Mouse (Mus musculus) heart, embryonic 14.5 days (tissue): ENCODE results near the gene Lrfn1. TPM values are rescaled to one million over a fixed set of nuclear protein-coding genes. Genes with fewer than 3 reads are reported as not detected.

Experiments used
- ATAC-seq: fragments of 200-750 bp; cut with Nextera tagmentation; 2 replicates; pipeline ENCODE4 v1.8.0; 2017; ENCODE audit warnings: low read depth, moderate TSS enrichment; ENCODE audit not compliant: insufficient number of reproducible peaks, insufficient read depth, low FRiP score
- H3K27ac ChIP-seq, 2 experiments: fragments of 200-500 bp in 1 of 2; fragments of 300-500 bp in 1 of 2; sonication (generic) in 1 of 2; replicated peaks in 1 of 2; 2 replicates each; pipeline ENCODE4 v1.5.1; 2012 to 2014; ENCODE audit warnings: low read depth in 2 of 2, low read length in 2 of 2, control low read depth in 1 of 2, mild to moderate bottlenecking in 1 of 2, mixed read lengths in 1 of 2; ENCODE audit not compliant: control insufficient read depth in 1 of 2, insufficient read depth in 1 of 2
- H3K27me3 ChIP-seq: fragments of 300-500 bp; sonication (generic); 2 replicates; pipeline ENCODE4 v1.6.1; 2014; ENCODE audit warnings: mild to moderate bottlenecking, low read length, control low read depth; ENCODE audit not compliant: control insufficient read depth, insufficient read depth
- H3K36me3 ChIP-seq: fragments of 300-500 bp; sonication (generic); 2 replicates; pipeline ENCODE4 v1.6.1; 2014; ENCODE audit warnings: mild to moderate bottlenecking, control low read depth, low read length, mixed read lengths; ENCODE audit not compliant: control insufficient read depth, insufficient read depth
- H3K4me1 ChIP-seq, 2 experiments: fragments of 200-500 bp in 1 of 2; fragments of 300-500 bp in 1 of 2; sonication (generic) in 1 of 2; 2 replicates each; pipeline ENCODE4 v1.6.1; 2012 to 2014; ENCODE audit warnings: low read length in 2 of 2, control low read depth in 1 of 2, mixed read lengths in 1 of 2; ENCODE audit not compliant: control insufficient read depth in 2 of 2, insufficient read depth in 2 of 2
- H3K4me2 ChIP-seq: fragments of 300-500 bp; sonication (generic); 2 replicates; pipeline ENCODE4 v1.6.1; 2014; ENCODE audit warnings: mild to moderate bottlenecking, low read length
- H3K4me3 ChIP-seq, 2 experiments: fragments of 200-500 bp in 1 of 2; fragments of 300-500 bp in 1 of 2; sonication (generic) in 1 of 2; 2 replicates each; pipeline ENCODE4 v1.5.1; 2012 to 2014; ENCODE audit warnings: low read length in 2 of 2, mild to moderate bottlenecking in 2 of 2, control low read depth in 1 of 2, low read depth in 1 of 2, moderate library complexity in 1 of 2; ENCODE audit not compliant: control insufficient read depth in 1 of 2, insufficient read depth in 1 of 2
- H3K9ac ChIP-seq: fragments of 300-500 bp; sonication (generic); 2 replicates; pipeline ENCODE4 v1.6.1; 2014; ENCODE audit warnings: mild to moderate bottlenecking, low read length
- H3K9me3 ChIP-seq: fragments of 300-500 bp; sonication (generic); 2 replicates; pipeline ENCODE4 v1.6.1; 2016; ENCODE audit warnings: low read length, control low read depth; ENCODE audit not compliant: control insufficient read depth
- WGBS: fragments of 180-500 bp; shearing (Covaris S2); extraction: QIAGEN DNeasy Blood & Tissue Kit; methylation state at CpG from one replicate; pipeline ENCODE4 v1.1.7; 2014; 5-methylcytosine and 5-hydroxymethylcytosine counted together
- polyA plus RNA-seq: library from polyadenylated mRNA; unstranded; fragments of >200 nt; fragmentation: Nextera tagmentation; extraction: Ambion mirVana; gene quantifications from 2 replicates; pipeline ENCODE4 v1.2.1, GENCODE M21; 2014

Lrfn1 gene
- polyA plus RNA-seq, 1 experiment from 2014 or later: 2.1 TPM

DNA sequence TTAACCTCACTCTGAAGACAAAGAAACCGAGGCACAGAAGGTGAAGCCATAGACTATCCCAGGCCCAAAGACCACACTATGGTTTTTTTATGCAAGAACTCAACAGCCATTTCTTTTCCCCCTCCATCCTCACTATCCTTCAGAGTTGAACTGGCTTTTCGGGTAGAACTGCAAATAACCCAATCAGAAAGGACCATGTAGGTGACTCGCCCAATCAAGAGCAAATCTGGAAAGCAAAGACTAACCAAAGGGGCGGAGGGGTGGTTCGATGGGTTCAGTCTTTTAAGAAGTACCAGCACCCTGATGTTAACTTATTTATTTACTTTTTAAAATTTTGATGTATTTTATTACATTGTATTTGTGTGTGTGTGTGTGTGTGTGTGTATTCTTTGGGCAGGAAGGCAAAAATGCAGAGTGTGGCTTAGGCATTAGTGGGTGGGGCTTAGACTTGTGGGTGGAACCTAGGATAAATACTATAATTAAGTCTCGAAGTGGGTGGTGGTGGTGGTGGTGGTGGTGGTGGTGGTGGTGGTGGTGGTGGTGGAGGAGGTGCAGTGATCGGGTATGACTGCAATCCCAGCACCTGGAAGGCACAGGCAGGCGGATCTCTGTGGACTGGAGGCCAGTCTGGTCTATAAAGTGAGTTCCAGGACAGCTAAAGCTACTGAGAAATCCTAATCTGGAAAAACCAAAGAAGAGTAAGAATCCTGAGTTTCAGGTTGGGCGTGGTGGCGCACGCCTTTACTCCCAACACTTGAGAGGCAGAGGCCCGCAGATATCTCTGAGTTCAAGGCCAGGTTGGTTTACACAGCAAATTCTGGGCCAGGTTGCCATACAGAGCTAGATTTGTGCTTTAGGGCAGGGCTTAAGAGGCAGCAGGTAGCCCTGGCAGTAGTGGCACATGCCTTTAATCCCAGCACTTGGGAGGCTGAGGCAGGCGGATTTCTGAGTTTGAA lies 3.6 kb upstream of the Lrfn1 start:
- no peak overlapping the region for H3K4me2 ChIP-seq
- H3K4me1 ChIP-seq: peaks cover 4 to 6% of the 10 kb centered on the region in 2 experiments; a peak in 3 of 4 replicates
- no peak overlapping the region for H3K4me3 ChIP-seq
- H3K9ac ChIP-seq: no peak overlapping the region
- H3K36me3 ChIP-seq: no peaks in the 10 kb centered on the region
- ATAC-seq: no peak
- H3K27ac ChIP-seq: no peak overlapping the region
- peaks cover 3% of the 10 kb centered on the region; the same call in 1 of the 2 replicates for H3K27me3 ChIP-seq
- no peaks in the 10 kb centered on the region for H3K9me3 ChIP-seq
- 74% methylated on average over 13 of the region's 13 CpGs for WGBS

GRCm38 (mm10) chr7:28452361-28453005 lies 703 bp downstream of the Lrfn1 start:
- Histone ChIP-seq H3K9me3 (no peaks in the 10 kb centered on the region), H3K27ac (no peak overlapping the region)

DNA sequence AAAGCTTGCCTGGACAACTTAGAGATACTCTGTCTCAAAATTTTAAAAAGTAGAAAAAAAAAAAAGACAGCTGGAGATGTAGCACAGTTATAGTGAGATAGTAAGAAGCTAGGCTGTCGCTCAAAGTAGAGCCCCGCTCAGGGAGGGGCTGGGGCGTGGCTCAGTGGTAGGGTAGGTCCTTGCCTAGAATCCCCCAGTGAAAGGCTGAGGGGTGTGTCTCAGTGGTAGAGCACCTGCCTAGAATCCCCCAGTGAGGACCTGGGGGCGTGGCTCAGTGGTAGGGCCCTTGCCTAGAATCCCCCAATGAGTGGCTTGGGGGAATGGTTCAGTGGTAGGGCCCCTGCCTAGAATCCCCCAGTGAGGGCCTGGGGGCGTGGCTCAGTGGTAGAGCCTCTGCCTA lies 8.6 kb downstream of the Lrfn1 start:
- H3K9ac ChIP-seq: no peak overlapping the region
- 95% methylated on average over 4 of the region's 5 CpGs for WGBS
- no peak overlapping the region for H3K4me2 ChIP-seq
- no peaks in the 10 kb centered on the region for H3K4me1 ChIP-seq
- no peak for ATAC-seq
- no peak overlapping the region for H3K27ac ChIP-seq
- H3K36me3 ChIP-seq: peaks cover 21% of the 10 kb centered on the region
- H3K27me3 ChIP-seq: no peaks in the 10 kb centered on the region
- H3K9me3 ChIP-seq: no peaks in the 10 kb centered on the region
- no peak overlapping the region for H3K4me3 ChIP-seq

More at GRCm38 (mm10) chr7:28452361-28453005, 703 bp downstream of the Lrfn1 start:
- H3K36me3 ChIP-seq: no peaks in the 10 kb centered on the region
- no peak for ATAC-seq
- WGBS: 3% methylated on average over 24 of the region's 24 CpGs
- peak overlapping the region; percentile 99 for H3K4me2 ChIP-seq
- peak overlapping the region; percentile 83 for H3K9ac ChIP-seq
- no peaks in the 10 kb centered on the region for H3K27me3 ChIP-seq
- H3K4me3 ChIP-seq: peak overlapping the region; percentile 74 to 80
- peaks cover 2 to 4% of the 10 kb centered on the region in 2 experiments; a peak in 3 of 4 replicates for H3K4me1 ChIP-seq

DNA sequence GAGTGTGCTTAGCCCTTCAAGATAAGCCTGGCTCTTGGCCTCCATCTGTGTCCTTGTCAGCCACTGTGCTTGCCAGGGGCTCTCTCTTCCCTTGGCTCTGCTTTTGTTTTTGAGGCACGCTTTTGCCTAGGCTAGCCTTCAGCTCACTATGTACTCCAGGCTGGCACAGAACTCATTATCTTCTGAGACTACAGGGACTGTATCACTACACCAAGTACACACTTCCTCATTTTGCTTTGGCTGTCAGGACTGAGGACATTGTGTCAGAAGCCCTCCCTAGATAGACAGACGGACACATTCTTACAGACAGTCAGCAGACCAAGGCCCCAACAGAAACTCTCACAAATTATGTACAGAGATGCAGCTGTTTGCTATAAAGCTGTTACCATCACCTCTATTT lies 11.0 kb downstream of the Lrfn1 start:
- Histone ChIP-seq H3K27me3 (peaks cover 17% of the 10 kb centered on the region), H3K4me3 (no peak overlapping the region), H3K4me1 (peaks cover 5 to 9% of the 10 kb centered on the region in 2 experiments; a peak in 2 of 4 replicates), H3K9me3 (no peaks in the 10 kb centered on the region), H3K4me2 (no peak overlapping the region), H3K36me3 (peaks cover 20% of the 10 kb centered on the region), H3K9ac (no peak overlapping the region), H3K27ac (no peak overlapping the region)
- ATAC-seq: no peak
- WGBS: 87% methylated on average over 2 of the region's 2 CpGs

DNA sequence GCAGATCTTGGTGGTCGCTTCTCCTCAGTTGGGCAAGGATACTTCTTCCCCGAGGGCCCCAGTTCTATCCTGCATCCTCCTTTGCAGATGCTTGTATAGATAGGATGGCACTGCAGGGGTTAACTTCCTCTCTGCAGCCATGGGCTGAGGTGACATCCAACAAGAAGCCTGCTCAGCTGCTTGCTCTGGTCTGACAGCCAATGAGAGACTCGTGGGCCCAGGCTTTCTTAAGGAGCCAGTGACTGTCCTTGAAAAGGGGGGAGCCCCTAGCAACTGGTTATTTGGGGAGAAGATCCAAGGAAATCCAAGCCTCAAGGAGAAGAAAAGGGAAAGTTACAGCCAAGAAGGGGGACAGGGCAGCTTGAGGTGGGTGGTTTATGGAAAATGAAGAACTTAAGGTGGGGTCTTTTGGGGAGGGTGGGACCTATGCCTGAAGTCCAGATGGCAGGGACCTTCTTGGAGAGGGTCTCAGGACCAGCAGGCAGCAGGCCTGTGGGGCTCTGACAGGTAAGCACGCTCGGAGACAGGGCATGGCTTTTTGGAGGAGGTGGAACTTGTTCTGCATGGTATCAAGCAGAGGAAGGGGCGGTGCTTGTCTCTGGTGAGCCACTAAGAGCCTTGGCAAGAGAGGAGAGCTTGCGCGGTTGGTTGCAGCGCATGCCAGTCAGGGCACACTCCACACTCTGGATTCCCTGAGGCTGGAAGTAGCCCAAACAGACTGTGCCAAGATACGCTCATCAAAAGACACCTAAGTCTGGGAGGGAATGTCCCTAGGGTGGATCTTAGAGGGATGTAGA lies 12.8 kb downstream of the Lrfn1 start:
- WGBS: 58% methylated on average over 10 of the region's 10 CpGs
- no peak overlapping the region for H3K27ac ChIP-seq
- no peaks in the 10 kb centered on the region for H3K9me3 ChIP-seq
- H3K36me3 ChIP-seq: peaks cover 5% of the 10 kb centered on the region
- no peak overlapping the region for H3K9ac ChIP-seq
- peaks cover 24% of the 10 kb centered on the region for H3K27me3 ChIP-seq
- H3K4me2 ChIP-seq: no peak overlapping the region
- no peak for ATAC-seq
- H3K4me1 ChIP-seq: peaks cover 6 to 9% of the 10 kb centered on the region in 2 experiments; a peak in 2 of 4 replicates
- no peak overlapping the region for H3K4me3 ChIP-seq

DNA sequence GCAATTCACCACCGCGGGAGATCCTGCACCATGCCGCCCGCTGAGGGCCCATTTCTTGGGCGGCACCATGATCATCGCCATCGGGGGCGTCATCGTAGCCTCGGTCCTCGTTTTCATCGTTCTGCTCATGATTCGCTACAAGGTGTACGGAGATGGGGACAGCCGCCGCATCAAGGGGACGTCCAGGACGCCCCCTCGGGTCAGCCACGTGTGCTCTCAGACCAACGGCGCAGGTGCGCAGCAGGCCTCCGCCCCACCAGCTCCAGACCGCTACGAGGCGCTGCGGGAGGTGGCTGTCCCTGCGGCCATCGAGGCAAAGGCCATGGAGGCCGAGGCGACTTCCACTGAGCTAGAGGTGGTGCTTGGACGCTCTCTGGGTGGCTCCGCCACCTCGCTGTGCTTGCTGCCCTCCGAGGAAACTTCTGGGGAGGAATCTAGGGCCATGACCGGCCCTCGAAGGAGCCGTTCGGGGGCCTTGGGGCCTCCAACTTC lies 15.0 kb downstream of the Lrfn1 start:
- H3K36me3 ChIP-seq: no peaks in the 10 kb centered on the region
- H3K9me3 ChIP-seq: no peaks in the 10 kb centered on the region
- H3K4me2 ChIP-seq: peak overlapping the region; percentile 82
- no peak overlapping the region for H3K27ac ChIP-seq
- 12% methylated on average over 40 of the region's 40 CpGs for WGBS
- H3K9ac ChIP-seq: peak overlapping the region; percentile 65
- H3K27me3 ChIP-seq: peaks cover 24% of the 10 kb centered on the region
- ATAC-seq: no peak
- peak overlapping the region; percentile 47 to 54 for H3K4me3 ChIP-seq
- peaks cover 12 to 18% of the 10 kb centered on the region in 2 experiments; a peak in 3 of 4 replicates for H3K4me1 ChIP-seq

DNA sequence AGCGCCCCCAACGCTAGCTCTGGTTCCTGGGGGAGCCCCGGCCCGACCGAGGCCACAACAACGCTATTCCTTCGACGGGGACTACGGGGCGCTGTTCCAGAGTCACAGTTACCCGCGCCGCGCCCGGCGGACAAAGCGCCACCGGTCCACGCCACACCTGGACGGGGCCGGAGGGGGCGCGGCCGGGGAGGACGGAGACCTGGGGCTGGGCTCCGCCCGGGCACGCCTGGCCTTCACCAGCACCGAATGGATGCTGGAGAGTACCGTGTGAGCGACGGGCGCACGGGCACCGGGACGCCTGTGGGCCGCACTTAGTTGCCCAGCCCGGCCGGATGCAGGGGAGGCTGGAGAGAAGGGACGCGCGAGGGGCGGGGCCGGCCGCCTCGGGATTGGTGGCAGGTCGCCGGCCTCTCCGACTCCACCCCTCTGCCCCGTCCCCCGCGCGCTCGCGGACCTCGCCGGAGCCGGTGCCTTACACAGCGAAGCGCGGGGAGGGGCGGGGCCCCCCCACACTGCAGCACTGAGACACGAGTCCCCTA lies 15.5 kb downstream of the Lrfn1 start:
- Histone ChIP-seq H3K9ac (peak overlapping the region; percentile 65), H3K4me2 (peak overlapping the region; percentile 82)

More for the DNA sequence above, 15.5 kb downstream of the Lrfn1 start:
- H3K27me3 ChIP-seq: peaks cover 24% of the 10 kb centered on the region
- no peak overlapping the region for H3K27ac ChIP-seq
- peak overlapping the region; percentile 47 to 54 for H3K4me3 ChIP-seq
- WGBS: under 1% methylated on average over 60 of the region's 63 CpGs
- H3K4me1 ChIP-seq: peaks cover 12 to 18% of the 10 kb centered on the region in 2 experiments; a peak in 3 of 4 replicates
- H3K36me3 ChIP-seq: no peaks in the 10 kb centered on the region
- peak; percentile 60; the same call in 1 of the 2 replicates for ATAC-seq
- no peaks in the 10 kb centered on the region for H3K9me3 ChIP-seq
